Mouse (Mus musculus) cerebellum, adult 2 months (tissue): ENCODE results near the gene Serpinb1c. TPM values are rescaled to one million over a fixed set of nuclear protein-coding genes. Genes with fewer than 3 reads are reported as not detected.

Experiments used
- DNase-seq, 2 experiments: peaks; one replicate each; pipeline ENCODE4 v3.0.0; 2021
- H3K27ac ChIP-seq: fragments of 200-500 bp; 2 replicates; pipeline ENCODE4 v1.5.1; 2012; ENCODE audit warnings: low read length, control low read depth, inconsistent platforms; ENCODE audit not compliant: insufficient read depth
- H3K27me3 ChIP-seq: fragments of 200-500 bp; 2 replicates; pipeline ENCODE4 v1.6.1; 2012; ENCODE audit warnings: inconsistent platforms, mild to moderate bottlenecking, low read length, moderate library complexity; ENCODE audit not compliant: control insufficient read depth, insufficient read depth
- H3K4me1 ChIP-seq: fragments of 200-500 bp; 2 replicates; pipeline ENCODE4 v1.6.1; 2011; ENCODE audit warnings: low read length; ENCODE audit not compliant: control insufficient read depth, insufficient read depth
- H3K4me3 ChIP-seq: fragments of 200-500 bp; replicated peaks from 2 replicates; pipeline ENCODE3; 2011; ENCODE audit warnings: mild to moderate bottlenecking, low read depth, low read length, control low read depth; ENCODE audit not compliant: insufficient read depth
- CTCF ChIP-seq: fragments of 200-500 bp; IDR thresholded peaks from 2 replicates; pipeline ENCODE4 v1.5.1; 2011; ENCODE audit warnings: low read depth, mild to moderate bottlenecking, control low read depth, low read length, moderate library complexity, borderline replicate concordance; ENCODE audit not compliant: insufficient read depth
- POLR2A ChIP-seq: fragments of 200-500 bp; IDR thresholded peaks from 2 replicates; pipeline ENCODE4 v1.6.1; 2011; ENCODE audit warnings: low read length, control low read depth, borderline replicate concordance; ENCODE audit not compliant: insufficient read depth
- WGBS: fragments of 180-500 bp; shearing (Covaris S2); methylation state at CpG from one replicate; pipeline ENCODE4 v1.1.7; 2018; 5-methylcytosine and 5-hydroxymethylcytosine counted together
- polyA plus RNA-seq: library from polyadenylated mRNA; depleted of rRNA; stranded (reverse); fragments of >200 nt; gene quantifications from 2 replicates; pipeline ENCODE4 v1.2.3, GENCODE M21; 2012; rRNA removed

Serpinb1c gene
- polyA plus RNA-seq, 1 experiment = 0.11 TPM

- TF ChIP-seq POLR2A (no peak), CTCF (no peak)
- Histone ChIP-seq H3K27ac (no peak overlapping the region), H3K4me3 (no peak overlapping the region), H3K4me1 (no peaks in the 10 kb centered on the region), H3K27me3 (no peaks in the 10 kb centered on the region; the same call in 1 of the 2 replicates)
- no peak for DNase-seq
These were observed 51.8 kb downstream of the Serpinb1c start for GRCm38 (mm10) chr13:32846221-32846620.

GRCm38 (mm10) chr13:32841349-32841748 is 56.7 kb downstream of the Serpinb1c start:
- Histone ChIP-seq H3K27ac (no peak overlapping the region), H3K27me3 (no peaks in the 10 kb centered on the region), H3K4me1 (no peaks in the 10 kb centered on the region), H3K4me3 (no peak overlapping the region)
- TF ChIP-seq CTCF (no peak), POLR2A (no peak)
- no peak for DNase-seq
- WGBS = 64% methylated on average over 3 of the region's 3 CpGs

DNA sequence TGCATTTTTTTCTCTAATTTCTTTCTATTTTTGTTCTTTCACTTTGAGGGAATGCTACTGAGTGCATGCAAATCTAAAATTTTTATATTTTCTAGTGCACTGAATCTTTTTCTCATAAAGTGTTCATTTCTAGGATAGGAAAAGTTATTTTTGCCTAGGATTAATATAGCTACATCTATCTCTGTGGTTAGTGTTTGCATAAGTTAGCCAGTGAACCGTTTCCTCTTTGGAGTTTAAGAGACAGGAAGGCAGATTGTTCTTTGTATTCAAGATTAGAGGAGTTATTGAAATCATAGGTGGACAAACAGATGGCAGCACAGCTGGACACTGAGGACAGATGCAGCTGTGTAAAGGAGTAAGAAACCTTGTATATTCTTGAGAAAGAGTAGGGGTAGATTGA is 58.7 kb downstream of the Serpinb1c start:
- 26% methylated on average over 1 of the region's 1 CpGs for WGBS
- H3K27ac ChIP-seq = no peak overlapping the region
- H3K4me3 ChIP-seq = no peak overlapping the region
- TF ChIP-seq CTCF (no peak), POLR2A (no peak)
- DNase-seq = no peak
- no peaks in the 10 kb centered on the region for H3K4me1 ChIP-seq
- no peaks in the 10 kb centered on the region for H3K27me3 ChIP-seq

GRCm38 (mm10) chr13:32834513-32834912 is 63.5 kb downstream of the Serpinb1c start:
- H3K27ac ChIP-seq = no peak overlapping the region
- DNase-seq = no peak
- H3K4me1 ChIP-seq = no peaks in the 10 kb centered on the region
- no peaks in the 10 kb centered on the region for H3K27me3 ChIP-seq
- WGBS = 95% methylated on average over 5 of the region's 5 CpGs
- H3K4me3 ChIP-seq = no peak overlapping the region
- TF ChIP-seq POLR2A = no peak
- no peak for TF ChIP-seq CTCF

- Histone ChIP-seq H3K27ac (peak overlapping the region; percentile 64; the same call in 1 of the 2 replicates), H3K4me1 (no peaks in the 10 kb centered on the region), H3K27me3 (no peaks in the 10 kb centered on the region), H3K4me3 (no peak overlapping the region)
- no peak for DNase-seq
- 79% methylated on average over 6 of the region's 6 CpGs for WGBS
- no peak for TF ChIP-seq CTCF
- no peak for TF ChIP-seq POLR2A
These were observed 64.8 kb downstream of the Serpinb1c start for GRCm38 (mm10) chr13:32833237-32833636.

GRCm38 (mm10) chr13:32832776-32833175 is 65.2 kb downstream of the Serpinb1c start:
- Histone ChIP-seq H3K27me3 (no peaks in the 10 kb centered on the region), H3K27ac (peak overlapping the region; percentile 64; the same call in 1 of the 2 replicates), H3K4me3 (no peak overlapping the region), H3K4me1 (no peaks in the 10 kb centered on the region)
- TF ChIP-seq POLR2A (no peak), CTCF (no peak)
- no peak for DNase-seq
- 65% methylated on average over 3 of the region's 3 CpGs for WGBS

DNA sequence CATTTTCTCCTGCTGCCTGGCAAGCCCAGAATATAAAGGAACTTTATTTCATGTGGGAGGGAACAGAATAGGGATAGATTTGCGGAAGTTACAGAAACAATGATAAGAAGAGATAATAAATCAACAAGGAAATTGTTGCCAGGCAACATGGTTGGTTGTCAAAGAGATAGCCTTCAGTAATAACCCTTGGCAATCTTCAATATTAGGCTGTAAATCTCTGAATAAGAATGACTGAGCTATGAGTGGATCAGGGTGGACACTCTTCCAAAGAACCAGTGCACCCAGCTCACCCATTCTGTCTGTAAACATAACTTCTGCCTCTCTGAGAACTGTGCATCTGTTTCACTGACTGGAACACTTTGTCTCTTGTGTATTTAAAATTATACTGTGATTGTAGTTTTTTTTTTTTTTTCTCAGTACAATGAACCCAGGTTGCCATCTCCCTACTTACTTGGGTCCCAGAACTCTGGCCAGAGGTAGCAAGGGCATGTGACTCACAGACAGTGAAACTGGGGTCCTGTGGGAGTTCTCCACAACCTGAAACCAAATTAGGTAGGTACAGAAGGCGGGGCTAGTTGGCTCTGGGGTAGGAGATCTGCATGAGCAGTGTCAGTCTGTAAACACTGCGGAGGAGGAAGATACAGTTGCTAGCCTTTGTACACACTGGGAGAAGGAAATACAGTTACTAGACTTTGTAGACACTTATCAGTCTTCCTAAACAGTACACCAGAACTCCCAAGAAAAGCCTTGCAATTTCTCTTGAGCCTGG is 66.3 kb downstream of the Serpinb1c start:
- Histone ChIP-seq H3K4me1 (no peaks in the 10 kb centered on the region), H3K4me3 (no peak overlapping the region), H3K27ac (peak overlapping the region; percentile 47; the same call in 1 of the 2 replicates), H3K27me3 (no peaks in the 10 kb centered on the region)
- 83% methylated on average over 3 of the region's 3 CpGs for WGBS
- DNase-seq = no peak
- TF ChIP-seq CTCF (no peak), POLR2A (no peak)

Other genes starting within 250 kb of the Serpinb1c start
- 0.19 and 0.21 TPM in 2 replicates for gene Mylk4, start 114.3 kb downstream of the Serpinb1c start, polyA plus RNA-seq
- 57.2 and 63.7 TPM in 2 replicates for gene Wrnip1, start 96.2 kb downstream of the Serpinb1c start, polyA plus RNA-seq
- 0.88 TPM in 1 of 2 replicates, not detected in the other for gene D930007J09Rik, start 95.4 kb downstream of the Serpinb1c start, polyA plus RNA-seq
- 24.4 and 31.1 TPM in 2 replicates for gene Serpinb1a, start 47.0 kb downstream of the Serpinb1c start, polyA plus RNA-seq
- gene Serpinb6b, start 67.0 kb upstream of the Serpinb1c start, polyA plus RNA-seq = 1.5 and 1.6 TPM in 2 replicates
- 4.5 and 4.6 TPM in 2 replicates for gene Serpinb9, start 105.0 kb upstream of the Serpinb1c start, polyA plus RNA-seq
- 0.03 and 0.05 TPM in 2 replicates for gene Serpinb9b, start 129.2 kb upstream of the Serpinb1c start, polyA plus RNA-seq
- 9.1 and 10.3 TPM in 2 replicates for gene Serpinb1b, start 180.4 kb upstream of the Serpinb1c start, polyA plus RNA-seq